Mouse (Mus musculus) midbrain, embryonic 11.5 days (tissue): ENCODE measurements at regions not wholly inside any gene's neighbourhood (a gene's known extent, or its start where the extent isn't known, plus 50 kb on each side); places are given as distances from the start of the nearest gene placed in this dataset.
A peak's percentile ranks its signal among the peaks of the same experiment; 100 is the strongest.

ENCODE experiments used
- ATAC-seq: fragments of 200-750 bp; cut with Nextera tagmentation; 2 replicates; pipeline ENCODE4 v1.8.0; 2017; ENCODE audit warnings: moderate TSS enrichment, moderate library complexity; ENCODE audit not compliant: low FRiP score
- DNase-seq: peaks from one replicate; pipeline ENCODE4 v3.0.0; 2015; ENCODE audit warnings: low spot score; ENCODE audit errors: missing footprints
- H3K27ac ChIP-seq: fragments of 300-500 bp; sonication (generic); 2 replicates; pipeline ENCODE4 v1.5.1; 2014; ENCODE audit warnings: low read depth, low read length
- H3K27me3 ChIP-seq: fragments of 300-500 bp; sonication (generic); 2 replicates; pipeline ENCODE4 v1.6.1; 2014; ENCODE audit warnings: mild to moderate bottlenecking, low read length, moderate library complexity, mixed read lengths; ENCODE audit not compliant: control insufficient read depth, insufficient read depth
- H3K36me3 ChIP-seq: fragments of 300-500 bp; sonication (generic); 2 replicates; pipeline ENCODE4 v1.6.1; 2014; ENCODE audit warnings: mild to moderate bottlenecking, low read length, moderate library complexity, mixed read lengths; ENCODE audit not compliant: control insufficient read depth, insufficient read depth
- H3K4me1 ChIP-seq: fragments of 300-500 bp; sonication (generic); 2 replicates; pipeline ENCODE4 v1.6.1; 2014; ENCODE audit warnings: low read length; ENCODE audit not compliant: control insufficient read depth, insufficient read depth
- H3K4me2 ChIP-seq: fragments of 300-500 bp; sonication (generic); 2 replicates; pipeline ENCODE4 v1.6.1; 2014; ENCODE audit warnings: mild to moderate bottlenecking, moderate library complexity
- H3K4me3 ChIP-seq: fragments of 300-500 bp; sonication (generic); 2 replicates; pipeline ENCODE4 v1.5.1; 2014; ENCODE audit warnings: low read depth, low read length
- H3K9ac ChIP-seq: fragments of 300-500 bp; sonication (generic); 2 replicates; pipeline ENCODE4 v1.6.1; 2014; ENCODE audit warnings: low read length
- H3K9me3 ChIP-seq: fragments of 300-500 bp; sonication (generic); 2 replicates; pipeline ENCODE4 v1.6.1; 2016; ENCODE audit warnings: low read length; ENCODE audit not compliant: control insufficient read depth
- WGBS: fragments of 180-500 bp; shearing (Covaris S2); extraction: QIAGEN DNeasy Blood & Tissue Kit; methylation state at CpG from one replicate; pipeline ENCODE4 v1.1.7; 2014; 5-methylcytosine and 5-hydroxymethylcytosine counted together

DNA sequence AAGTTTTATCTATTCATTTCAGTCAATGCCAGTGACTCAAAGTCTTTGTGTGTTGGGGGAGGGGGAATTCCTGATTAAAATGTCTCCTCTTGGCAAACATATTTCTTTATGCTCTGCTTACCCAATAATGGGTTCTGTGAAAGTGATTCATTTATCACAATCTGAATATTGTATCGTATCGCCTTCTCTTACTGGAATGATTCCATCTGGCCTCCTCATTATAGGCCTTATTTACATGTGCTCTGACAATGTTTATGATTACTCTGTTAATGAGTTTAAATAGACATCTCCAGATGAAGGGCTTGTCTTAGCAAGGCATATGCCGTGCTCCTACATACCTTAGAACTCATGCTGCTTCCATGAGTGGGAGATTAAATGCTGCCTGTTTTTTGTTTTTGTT is 508.3 kb upstream of the Impad1 start:
- H3K27ac ChIP-seq, result no peak overlapping the region
- no peaks in the 10 kb centered on the region for H3K4me1 ChIP-seq
- no peak overlapping the region for H3K9ac ChIP-seq
- H3K36me3 ChIP-seq, result no peaks in the 10 kb centered on the region
- WGBS, result 86% methylated on average over 3 of the region's 3 CpGs
- ATAC-seq (no peak), DNase-seq (no peak)
- no peak overlapping the region for H3K4me3 ChIP-seq
- no peaks in the 10 kb centered on the region for H3K27me3 ChIP-seq
- H3K4me2 ChIP-seq, result no peak overlapping the region
- H3K9me3 ChIP-seq, result no peaks in the 10 kb centered on the region

DNA sequence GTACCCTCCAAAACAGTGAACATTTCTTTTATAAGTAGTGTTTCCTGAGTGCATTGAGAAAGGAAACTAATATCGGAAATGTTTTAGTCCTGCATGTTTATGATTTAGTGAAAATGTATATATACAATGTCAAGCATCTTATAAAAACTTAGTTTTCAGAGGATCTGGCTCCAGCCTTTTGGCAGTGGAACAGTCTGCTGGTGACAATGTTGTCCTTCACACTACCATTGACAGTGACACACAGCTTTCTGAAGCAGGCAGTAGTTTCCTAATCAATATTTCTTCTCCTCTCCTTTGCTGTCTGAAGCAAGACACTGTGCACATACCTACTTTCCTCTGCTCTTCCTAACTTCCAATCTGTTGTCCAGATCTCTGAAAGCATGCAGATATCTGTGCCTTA is 507.9 kb upstream of the Impad1 start:
- Histone ChIP-seq H3K27me3 (no peaks in the 10 kb centered on the region), H3K27ac (no peak overlapping the region), H3K9ac (no peak overlapping the region), H3K9me3 (no peaks in the 10 kb centered on the region), H3K4me1 (no peaks in the 10 kb centered on the region), H3K36me3 (no peaks in the 10 kb centered on the region), H3K4me2 (no peak overlapping the region), H3K4me3 (no peak overlapping the region)
- ATAC-seq, result no peak
- WGBS, result 91% methylated on average over 1 of the region's 1 CpGs
- peak; percentile 72 for DNase-seq

DNA sequence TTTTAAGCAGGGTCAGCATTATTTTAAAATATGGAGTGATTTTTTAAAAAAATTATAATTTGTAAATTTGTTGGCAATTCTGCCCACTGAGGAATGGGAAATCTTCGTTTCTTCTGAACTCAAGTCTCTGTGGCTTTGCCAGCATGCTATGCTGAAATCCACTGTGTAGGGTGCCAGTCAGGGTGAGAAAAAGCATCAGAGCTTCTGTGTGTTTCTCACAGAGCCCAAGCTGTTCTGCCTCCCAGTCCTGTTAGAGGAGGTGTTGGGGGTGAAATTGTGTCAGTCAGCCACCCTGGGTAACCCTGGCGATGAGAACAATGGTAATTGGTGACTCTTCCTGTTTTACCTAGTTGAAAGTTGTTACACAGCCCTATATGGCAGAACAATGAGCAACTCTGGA is 506.1 kb upstream of the Impad1 start:
- ATAC-seq (no peak), DNase-seq (peak; percentile 67)

DNA sequence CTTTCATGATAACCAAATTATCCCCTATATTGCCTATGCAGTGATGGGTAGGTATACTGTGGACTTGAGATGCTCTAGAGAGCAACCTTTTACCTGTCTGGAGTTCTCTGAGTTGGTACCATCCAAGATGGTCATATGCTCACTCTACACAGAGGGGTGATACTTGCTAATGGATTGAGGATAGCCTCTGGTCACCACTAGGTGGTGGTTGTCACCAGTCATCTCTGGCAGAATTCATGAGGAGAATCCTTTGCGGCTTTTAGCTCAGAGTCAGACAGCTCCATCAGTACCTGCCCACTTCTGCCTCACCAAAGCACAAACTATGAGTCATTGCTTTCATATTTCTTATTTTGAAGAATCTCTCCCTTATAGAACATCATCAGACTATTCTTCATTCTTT is 500.9 kb upstream of the Impad1 start:
- no peaks in the 10 kb centered on the region for H3K4me1 ChIP-seq
- H3K27me3 ChIP-seq, result no peaks in the 10 kb centered on the region
- ATAC-seq (no peak), DNase-seq (no peak)
- no peak overlapping the region for H3K9ac ChIP-seq
- no peaks in the 10 kb centered on the region for H3K9me3 ChIP-seq
- 97% methylated on average over 1 of the region's 1 CpGs for WGBS
- no peak overlapping the region for H3K27ac ChIP-seq
- H3K4me3 ChIP-seq, result no peak overlapping the region
- H3K4me2 ChIP-seq, result no peak overlapping the region
- H3K36me3 ChIP-seq, result no peaks in the 10 kb centered on the region

More for the DNA sequence above, 506.1 kb upstream of the Impad1 start:
- H3K36me3 ChIP-seq, result no peaks in the 10 kb centered on the region
- no peak overlapping the region for H3K27ac ChIP-seq
- no peak overlapping the region for H3K4me2 ChIP-seq
- H3K9ac ChIP-seq, result no peak overlapping the region
- 84% methylated on average over 2 of the region's 2 CpGs for WGBS
- H3K9me3 ChIP-seq, result no peaks in the 10 kb centered on the region
- H3K27me3 ChIP-seq, result no peaks in the 10 kb centered on the region
- H3K4me3 ChIP-seq, result no peak overlapping the region
- H3K4me1 ChIP-seq, result no peaks in the 10 kb centered on the region

DNA sequence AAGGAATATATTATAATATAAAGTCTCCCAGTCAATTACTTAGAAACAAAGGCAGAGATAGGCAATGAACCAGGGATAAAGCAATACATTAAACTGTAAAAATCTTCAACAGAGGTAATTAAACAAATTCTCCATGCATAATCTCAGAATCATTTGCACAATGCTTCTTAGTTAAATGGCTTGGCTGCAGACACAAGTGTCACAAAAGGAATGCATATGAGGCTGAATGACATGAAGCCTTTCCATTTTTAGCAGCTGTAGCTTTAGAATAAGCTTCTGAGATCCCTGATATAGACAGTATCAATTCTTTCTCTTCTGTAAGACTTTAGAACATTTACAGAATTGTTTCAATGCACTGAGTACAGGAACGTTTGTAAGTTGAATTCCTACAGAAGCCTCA is 483.0 kb upstream of the Impad1 start:
- WGBS, result 70% methylated on average over 1 of the region's 1 CpGs
- Histone ChIP-seq H3K4me1 (no peaks in the 10 kb centered on the region), H3K4me3 (no peak overlapping the region), H3K36me3 (no peaks in the 10 kb centered on the region), H3K27ac (no peak overlapping the region), H3K4me2 (no peak overlapping the region), H3K9ac (no peak overlapping the region), H3K9me3 (no peaks in the 10 kb centered on the region), H3K27me3 (no peaks in the 10 kb centered on the region)
- ATAC-seq (no peak), DNase-seq (no peak)
